Mouse (Mus musculus) urinary bladder, postnatal 25 days (tissue): ENCODE measurements around the gene Ccdc58.
"Not testable (repeated sequence)": the region's sequence is repeated elsewhere in the genome, so short reads cannot be mapped to it uniquely, and the experiment has no call there.

Experiments used
- DNase-seq: peaks from one replicate; pipeline ENCODE4 v3.0.0; 2022; ENCODE audit warnings: low spot score

Gene Ccdc58

GRCm38 (mm10) chr16:36074772-36075171, 3.3 kb downstream of the Ccdc58 start:
- no peak for DNase-seq

- no peak for DNase-seq
Observed at GRCm38 (mm10) chr16:36079916-36080315, 8.4 kb downstream of the Ccdc58 start.

- no peak for DNase-seq
Observed at GRCm38 (mm10) chr16:36087846-36088245, 16.4 kb downstream of the Ccdc58 start.

- no peak for DNase-seq
Observed at GRCm38 (mm10) chr16:36089065-36089464, 17.6 kb downstream of the Ccdc58 start.

- no peak for DNase-seq
Observed at GRCm38 (mm10) chr16:36089850-36090616, 18.5 kb downstream of the Ccdc58 start.

GRCm38 (mm10) chr16:36090785-36091509, 19.5 kb downstream of the Ccdc58 start:
- DNase-seq, result no peak

GRCm38 (mm10) chr16:36094079-36094478, 22.6 kb downstream of the Ccdc58 start:
- no peak for DNase-seq

- DNase-seq, result not testable (repeated sequence)
Observed at GRCm38 (mm10) chr16:36097813-36098499, 26.5 kb downstream of the Ccdc58 start.

GRCm38 (mm10) chr16:36101526-36101925, 30.0 kb downstream of the Ccdc58 start:
- no peak for DNase-seq

GRCm38 (mm10) chr16:36102211-36102610, 30.7 kb downstream of the Ccdc58 start:
- no peak for DNase-seq

- not testable (repeated sequence) for DNase-seq
Observed at GRCm38 (mm10) chr16:36111486-36111885, 40.0 kb downstream of the Ccdc58 start.

- DNase-seq, result not testable (repeated sequence)
Observed at GRCm38 (mm10) chr16:36115751-36116150, 44.3 kb downstream of the Ccdc58 start.

- no peak for DNase-seq
Observed at GRCm38 (mm10) chr16:36128092-36128491, 56.6 kb downstream of the Ccdc58 start.

GRCm38 (mm10) chr16:36131141-36131540, 59.7 kb downstream of the Ccdc58 start, which contains the start of gene Csta1:
TSS of gene Csta1 (minus strand) at chr16:36131241.
- DNase-seq, result no peak

- DNase-seq, result no peak
Observed at GRCm38 (mm10) chr16:36138201-36138600, 66.7 kb downstream of the Ccdc58 start.
